Mouse (Mus musculus): ENCODE data around the gene 2310007B03Rik. TPM values are rescaled to one million over a fixed set of nuclear protein-coding genes. Genes with fewer than 3 reads are reported as not detected.

Gene 2310007B03Rik
- polyA plus RNA-seq, 1 experiment from 2014 or later = 0.10 TPM

DNA sequence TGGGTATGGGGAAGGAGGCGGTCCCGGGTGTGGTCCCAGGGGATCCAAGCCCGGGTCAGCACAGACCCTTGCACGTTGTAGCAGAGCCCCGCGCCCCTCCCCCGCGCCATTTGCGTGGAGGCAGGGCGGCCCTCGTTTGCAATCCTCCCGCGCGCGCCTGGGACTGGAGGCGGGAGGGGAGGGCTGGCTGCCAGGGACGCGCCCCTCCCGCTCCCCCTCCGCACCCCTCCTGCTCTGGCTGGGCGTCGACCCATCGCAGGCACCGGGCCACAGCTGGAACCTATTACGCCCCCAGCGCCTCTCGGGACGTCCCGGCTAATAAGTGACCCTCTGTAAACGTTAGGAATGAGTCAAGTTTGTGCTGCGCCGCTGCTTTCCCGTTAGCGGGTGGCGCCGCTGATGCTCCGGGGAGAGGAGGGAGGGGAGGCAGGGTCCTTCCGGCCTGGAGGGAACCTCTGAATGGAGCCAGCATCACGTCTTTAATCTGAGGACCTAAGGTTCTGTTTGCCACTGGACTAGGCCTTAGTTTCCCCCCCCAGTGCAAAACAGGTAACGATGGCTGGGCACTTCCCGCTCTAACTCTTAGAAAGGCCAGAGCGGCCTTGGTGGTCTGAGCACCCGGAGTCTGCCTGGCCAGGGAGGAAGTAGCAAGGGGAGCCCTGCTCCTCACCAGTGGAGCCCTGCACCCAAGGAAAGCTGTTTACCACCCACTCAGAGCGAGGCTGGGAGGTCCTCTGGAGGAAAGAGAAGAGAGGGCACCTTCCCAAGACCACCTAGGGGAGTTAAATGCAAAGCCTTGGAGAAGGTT lies 16.0 kb upstream of the 2310007B03Rik start:
- H3K36me3 ChIP-seq = no peaks in the 10 kb centered on the region
- peak; percentile 84 for ATAC-seq (ENCODE audit: insufficient number of reproducible peaks, insufficient read depth, low FRiP score, low TSS enrichment, low read depth)
- H3K4me2 ChIP-seq = peak overlapping the region; percentile 68
- no peaks in the 10 kb centered on the region for H3K9me3 ChIP-seq
- peak overlapping the region; percentile 51 for H3K9ac ChIP-seq (replicated peaks)
- 1% methylated on average over 44 of the region's 44 CpGs for WGBS
- peaks cover 47% of the 10 kb centered on the region for H3K4me1 ChIP-seq (replicated peaks)
- H3K27me3 ChIP-seq = 0 out of 2 replicates have a peak, but pooled peaks cover 7% of the 10 kb centered on the region
- H3K27ac ChIP-seq = peak overlapping the region; percentile 96
- H3K4me3 ChIP-seq (replicated peaks) = peak overlapping the region; percentile 34

DNA sequence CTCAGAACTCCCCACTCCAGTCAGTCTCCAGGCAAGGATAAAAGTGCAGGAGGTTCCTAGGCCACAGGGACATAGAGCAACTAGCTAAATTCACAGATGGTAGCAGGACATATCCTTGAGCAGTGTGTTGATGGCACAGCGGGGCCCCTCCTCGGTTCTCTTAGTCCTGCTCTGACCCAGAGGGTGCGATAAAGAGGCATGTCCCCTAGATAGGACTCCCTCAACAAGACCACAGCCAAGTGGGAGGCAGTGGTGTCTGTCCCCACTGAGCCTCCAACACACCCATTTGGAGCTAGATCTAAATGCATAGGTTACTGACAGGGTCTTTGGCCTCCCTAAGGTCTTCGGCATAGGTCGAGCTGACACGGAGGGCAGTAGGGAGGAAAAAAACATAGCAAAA lies 15.1 kb upstream of the 2310007B03Rik start:
- no peaks in the 10 kb centered on the region for H3K36me3 ChIP-seq
- 0 out of 2 replicates have a peak, but pooled peaks cover 7% of the 10 kb centered on the region for H3K27me3 ChIP-seq
- WGBS = 12% methylated on average over 6 of the region's 6 CpGs
- H3K4me3 ChIP-seq (replicated peaks) = peak overlapping the region; percentile 34; the same call in 1 of the 2 replicates
- ATAC-seq (ENCODE audit: insufficient number of reproducible peaks, insufficient read depth, low FRiP score, low TSS enrichment, low read depth) = peak; percentile 2; the same call in 1 of the 2 replicates
- H3K9ac ChIP-seq (replicated peaks) = 0 out of 2 replicates have a peak overlapping the region, but pooled peaks have one; percentile 12
- peak overlapping the region; percentile 96 for H3K27ac ChIP-seq
- H3K9me3 ChIP-seq = no peaks in the 10 kb centered on the region
- H3K4me2 ChIP-seq = peak overlapping the region; percentile 68
- peaks cover 44% of the 10 kb centered on the region for H3K4me1 ChIP-seq (replicated peaks)

DNA sequence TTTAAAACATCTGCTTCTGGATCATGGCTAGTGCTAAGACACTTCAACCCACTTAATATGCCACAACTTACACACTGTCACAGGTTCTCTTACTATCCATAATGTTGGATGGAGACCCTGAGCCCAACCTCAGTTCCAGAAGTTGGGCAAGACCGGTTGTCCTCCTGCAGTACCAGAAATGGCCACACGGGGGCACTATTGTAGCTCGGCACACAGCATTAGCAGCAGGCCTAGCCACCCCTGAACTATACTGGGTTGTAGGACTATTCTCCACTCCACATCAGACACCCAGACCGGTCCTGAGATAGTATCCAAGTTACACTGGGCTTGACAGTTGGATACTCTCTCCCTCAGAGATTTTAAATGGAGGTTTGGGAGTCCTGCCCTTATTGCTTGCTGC lies 13.7 kb upstream of the 2310007B03Rik start:
- WGBS = 2% methylated on average over 4 of the region's 4 CpGs

DNA sequence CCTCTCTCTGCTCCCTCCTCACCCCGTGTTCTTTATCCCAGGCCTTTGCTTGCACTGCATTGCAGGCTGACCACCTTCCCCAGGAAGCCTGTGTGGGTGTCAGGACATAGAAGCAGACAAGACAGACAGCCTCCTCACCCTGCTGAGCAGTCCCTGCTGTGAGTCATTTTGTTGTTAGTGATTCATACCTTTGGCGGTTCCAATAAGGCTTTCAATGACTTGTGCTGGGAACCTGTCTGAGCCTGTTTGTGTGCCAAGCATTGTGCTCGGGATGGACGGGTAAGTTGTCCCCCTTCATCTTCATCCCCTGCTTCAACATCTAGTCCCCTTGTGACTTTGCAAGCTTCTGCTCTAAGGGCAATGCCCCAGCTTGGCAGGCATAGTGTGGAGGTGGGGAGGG lies 12.9 kb upstream of the 2310007B03Rik start:
- H3K4me1 ChIP-seq (replicated peaks) = peaks cover 44% of the 10 kb centered on the region
- no peak overlapping the region for H3K27ac ChIP-seq

More for the DNA sequence above, 13.7 kb upstream of the 2310007B03Rik start:
- Histone ChIP-seq H3K4me2 (no peak overlapping the region), H3K27me3 (peaks cover 9% of the 10 kb centered on the region; the same call in 1 of the 2 replicates), H3K27ac (no peak overlapping the region), H3K9me3 (no peaks in the 10 kb centered on the region), H3K36me3 (no peaks in the 10 kb centered on the region), H3K4me3 (replicated peaks) (no peak overlapping the region), H3K9ac (replicated peaks) (no peak overlapping the region), H3K4me1 (replicated peaks) (peaks cover 44% of the 10 kb centered on the region)
- ATAC-seq (ENCODE audit: insufficient number of reproducible peaks, insufficient read depth, low FRiP score, low TSS enrichment, low read depth) = peak; percentile 48

DNA sequence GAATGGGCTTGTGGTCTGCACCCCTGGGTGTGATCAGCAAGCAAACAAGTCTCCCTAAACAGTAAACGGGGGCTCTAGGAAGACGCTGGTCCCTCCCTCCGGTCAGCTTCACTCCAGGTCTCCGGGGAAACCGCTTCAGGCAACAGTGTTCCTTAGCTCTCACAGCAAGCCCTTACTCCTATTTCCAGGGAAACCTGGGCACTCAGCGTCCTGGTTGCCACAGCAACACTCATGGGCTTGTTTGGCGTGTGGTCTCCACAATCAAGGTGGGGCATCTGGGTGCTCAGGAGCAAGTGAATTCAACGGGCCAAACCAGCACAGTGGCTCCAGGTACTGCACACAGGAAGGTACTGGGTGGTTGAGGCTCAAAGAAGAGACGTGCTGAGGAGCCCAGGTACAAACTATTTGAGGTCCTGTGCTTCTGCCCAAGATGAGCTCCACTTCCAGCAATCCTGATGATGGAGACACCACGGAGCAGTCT lies 7.6 kb upstream of the 2310007B03Rik start, which contains the start of gene Crocc2:
Gene Crocc2 (plus strand): TSS at position 431 of the 481 bp plus-strand sequence.
- no peaks in the 10 kb centered on the region for H3K9me3 ChIP-seq
- no peak within 1 kb of the TSS for H3K27ac ChIP-seq
- WGBS = 56% methylated on average over 10 of the region's 10 CpGs
- H3K4me1 ChIP-seq (replicated peaks) = 0 out of 2 replicates have a peak, but pooled peaks cover 7% of the 10 kb centered on the region
- 0 out of 2 replicates have a peak within 1 kb of the TSS, but pooled peaks have one; percentile 31 for H3K9ac ChIP-seq (replicated peaks)
- H3K4me3 ChIP-seq (replicated peaks) = no peak within 1 kb of the TSS
- peaks cover 7% of the 10 kb centered on the region; the same call in 1 of the 2 replicates for H3K27me3 ChIP-seq
- no peak for ATAC-seq (ENCODE audit: insufficient number of reproducible peaks, insufficient read depth, low FRiP score, low TSS enrichment, low read depth)
- H3K4me2 ChIP-seq = no peak within 1 kb of the TSS
- no peaks in the 10 kb centered on the region for H3K36me3 ChIP-seq

More for the DNA sequence above, 12.9 kb upstream of the 2310007B03Rik start:
- 71% methylated on average over 4 of the region's 4 CpGs for WGBS
- H3K4me3 ChIP-seq (replicated peaks) = no peak overlapping the region
- 0 out of 2 replicates have a peak overlapping the region, but pooled peaks have one; percentile 8 for H3K9ac ChIP-seq (replicated peaks)
- H3K9me3 ChIP-seq = no peaks in the 10 kb centered on the region
- peaks cover 9% of the 10 kb centered on the region; the same call in 1 of the 2 replicates for H3K27me3 ChIP-seq
- H3K4me2 ChIP-seq = no peak overlapping the region
- no peaks in the 10 kb centered on the region for H3K36me3 ChIP-seq
- ATAC-seq (ENCODE audit: insufficient number of reproducible peaks, insufficient read depth, low FRiP score, low TSS enrichment, low read depth) = no peak

DNA sequence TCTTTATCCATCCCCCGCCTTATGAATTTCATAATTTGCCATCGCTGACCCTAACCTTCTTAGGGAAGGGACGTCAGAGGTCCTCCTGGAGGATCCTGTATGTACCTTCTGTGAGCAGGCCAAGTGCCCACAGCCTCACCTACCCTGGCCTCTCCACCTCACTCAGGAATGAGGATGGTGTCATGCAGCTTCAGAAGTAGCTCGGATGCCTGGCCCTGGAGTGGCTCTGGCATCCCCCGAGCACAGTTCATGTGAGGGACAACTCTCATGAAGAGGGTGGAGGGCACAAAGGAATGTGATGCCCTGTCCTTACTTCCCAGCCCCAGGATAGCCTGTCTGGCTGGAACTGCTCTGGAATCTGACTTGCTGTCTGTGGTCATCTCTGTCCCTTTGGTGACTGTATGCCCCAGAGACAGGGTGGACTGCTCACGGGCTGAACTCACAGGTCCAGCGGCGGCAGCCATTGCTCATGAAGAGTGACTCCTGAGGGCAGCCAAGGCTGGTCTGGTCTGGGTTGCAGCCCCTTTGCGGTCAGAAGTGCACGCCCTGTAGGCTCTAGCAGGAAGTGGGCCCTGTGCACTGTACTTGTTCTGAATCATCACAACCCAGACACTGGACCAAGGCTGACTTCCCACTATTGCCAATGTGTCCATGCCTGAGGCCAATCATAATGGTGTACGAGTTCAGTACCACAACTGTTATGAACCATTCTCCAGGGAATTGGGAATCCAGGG lies 5.8 kb upstream of the 2310007B03Rik start:
- Histone ChIP-seq H3K4me1 (replicated peaks) (0 out of 2 replicates have a peak, but pooled peaks cover 7% of the 10 kb centered on the region), H3K4me2 (no peak overlapping the region), H3K9ac (replicated peaks) (no peak overlapping the region), H3K4me3 (replicated peaks) (no peak overlapping the region), H3K36me3 (no peaks in the 10 kb centered on the region), H3K27me3 (peaks cover 3% of the 10 kb centered on the region; the same call in 1 of the 2 replicates), H3K27ac (no peak overlapping the region), H3K9me3 (no peaks in the 10 kb centered on the region)
- ATAC-seq (ENCODE audit: insufficient number of reproducible peaks, insufficient read depth, low FRiP score, low TSS enrichment, low read depth) = no peak
- 83% methylated on average over 11 of the region's 11 CpGs for WGBS

DNA sequence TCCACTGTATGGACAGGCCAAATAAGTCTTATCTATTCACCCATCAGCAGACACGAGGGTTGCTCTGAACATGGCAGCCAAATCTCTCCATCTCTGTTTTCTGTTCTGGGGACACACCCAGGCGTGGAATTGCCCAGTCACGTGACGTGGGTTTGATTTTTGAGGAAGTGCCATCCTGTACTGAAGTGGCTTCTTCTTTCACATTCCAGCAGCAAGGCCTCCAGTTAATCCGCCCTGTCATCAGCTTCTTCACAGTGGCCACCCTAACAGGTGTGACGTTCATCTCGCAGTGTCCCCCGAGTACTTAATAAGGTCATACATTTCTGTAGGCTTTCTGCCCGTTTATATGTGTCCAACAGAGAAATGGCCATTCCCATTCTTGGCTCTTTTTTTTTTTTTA lies 4.7 kb upstream of the 2310007B03Rik start:
- ATAC-seq (ENCODE audit: insufficient number of reproducible peaks, insufficient read depth, low FRiP score, low TSS enrichment, low read depth) = no peak

DNA sequence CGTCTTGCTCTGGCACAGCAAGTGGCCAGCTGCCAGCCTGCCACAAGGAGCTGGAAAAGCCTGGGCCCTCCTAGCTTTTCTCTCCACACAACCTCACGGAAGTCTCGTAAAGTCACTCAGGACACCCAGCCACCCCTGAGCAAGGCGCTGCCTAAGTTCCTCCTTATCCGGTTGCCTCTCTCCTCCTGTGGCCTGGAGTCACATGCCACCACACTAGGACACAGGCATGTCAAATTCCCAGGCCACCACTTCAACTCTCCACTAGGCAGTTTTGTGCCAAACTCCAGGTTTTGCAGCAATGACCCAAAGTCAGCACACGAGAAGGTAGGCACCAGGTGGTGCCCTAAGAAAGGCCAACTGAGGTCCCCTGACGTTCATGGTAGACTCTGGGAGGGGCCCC lies 1.8 kb upstream of the 2310007B03Rik start:
- H3K9me3 ChIP-seq = no peaks in the 10 kb centered on the region
- H3K4me2 ChIP-seq = no peak overlapping the region
- H3K4me3 ChIP-seq (replicated peaks) = no peak overlapping the region
- H3K36me3 ChIP-seq = no peaks in the 10 kb centered on the region
- no peak overlapping the region for H3K27ac ChIP-seq
- no peak overlapping the region for H3K9ac ChIP-seq (replicated peaks)
- 74% methylated on average over 7 of the region's 7 CpGs for WGBS
- peaks cover 8% of the 10 kb centered on the region; the same call in 1 of the 2 replicates for H3K4me1 ChIP-seq (replicated peaks)
- ATAC-seq (ENCODE audit: insufficient number of reproducible peaks, insufficient read depth, low FRiP score, low TSS enrichment, low read depth) = no peak
- no peaks in the 10 kb centered on the region for H3K27me3 ChIP-seq

More for the DNA sequence above, 4.7 kb upstream of the 2310007B03Rik start:
- 83% methylated on average over 9 of the region's 9 CpGs for WGBS
- no peak overlapping the region for H3K9ac ChIP-seq (replicated peaks)
- no peak overlapping the region for H3K27ac ChIP-seq
- no peaks in the 10 kb centered on the region for H3K9me3 ChIP-seq
- no peak overlapping the region for H3K4me2 ChIP-seq
- peaks cover 3% of the 10 kb centered on the region; the same call in 1 of the 2 replicates for H3K27me3 ChIP-seq
- H3K4me1 ChIP-seq (replicated peaks) = 0 out of 2 replicates have a peak, but pooled peaks cover 7% of the 10 kb centered on the region
- H3K4me3 ChIP-seq (replicated peaks) = no peak overlapping the region
- no peaks in the 10 kb centered on the region for H3K36me3 ChIP-seq

DNA sequence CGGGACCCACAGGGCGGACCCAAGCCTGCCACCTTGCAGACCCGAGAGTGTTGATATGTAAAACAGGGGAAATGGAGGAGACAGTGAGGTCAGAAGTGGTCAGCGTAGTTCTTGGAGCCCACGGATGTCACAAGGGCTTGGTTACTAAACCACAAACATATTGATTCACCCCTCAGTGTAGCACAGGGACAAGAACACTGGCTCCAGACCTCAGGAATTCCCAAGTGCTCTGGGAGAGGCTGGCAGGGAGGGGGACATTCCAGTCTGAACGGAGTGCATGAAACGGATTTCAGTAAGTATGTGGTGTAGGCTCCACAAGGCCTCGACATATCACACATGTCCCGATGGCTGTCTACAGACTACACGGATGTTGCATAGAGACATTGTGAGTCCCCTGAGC lies 1.2 kb upstream of the 2310007B03Rik start:
- no peaks in the 10 kb centered on the region for H3K9me3 ChIP-seq
- H3K27me3 ChIP-seq = no peaks in the 10 kb centered on the region
- H3K4me1 ChIP-seq (replicated peaks) = peaks cover 8% of the 10 kb centered on the region; the same call in 1 of the 2 replicates
- no peak overlapping the region for H3K27ac ChIP-seq
- no peaks in the 10 kb centered on the region for H3K36me3 ChIP-seq
- 79% methylated on average over 10 of the region's 10 CpGs for WGBS
- no peak overlapping the region for H3K9ac ChIP-seq (replicated peaks)
- H3K4me2 ChIP-seq = no peak overlapping the region
- ATAC-seq (ENCODE audit: insufficient number of reproducible peaks, insufficient read depth, low FRiP score, low TSS enrichment, low read depth) = no peak
- no peak overlapping the region for H3K4me3 ChIP-seq (replicated peaks)

DNA sequence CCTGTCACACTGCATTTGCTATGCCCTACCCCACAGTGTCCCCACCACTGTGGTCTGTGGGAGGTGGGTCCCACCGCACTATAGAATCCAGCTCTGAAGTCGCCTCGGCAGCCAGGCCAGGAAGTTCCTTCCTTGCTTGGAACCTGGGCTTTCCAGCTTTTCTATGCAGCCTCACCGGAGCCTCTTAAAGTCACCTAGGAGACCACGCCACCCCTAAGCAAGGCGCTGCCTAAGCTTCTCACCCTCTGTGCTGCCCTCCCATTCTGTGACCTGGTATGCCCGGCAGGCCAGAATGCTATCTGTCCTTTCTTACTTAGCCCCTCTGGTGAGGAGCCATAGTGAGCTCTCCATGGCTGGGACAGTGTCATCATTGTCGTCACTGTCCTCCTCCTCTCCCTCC lies 602 bp upstream of the 2310007B03Rik start:
- no peaks in the 10 kb centered on the region for H3K27me3 ChIP-seq
- no peak overlapping the region for H3K4me3 ChIP-seq (replicated peaks)
- ATAC-seq (ENCODE audit: insufficient number of reproducible peaks, insufficient read depth, low FRiP score, low TSS enrichment, low read depth) = no peak
- no peak overlapping the region for H3K27ac ChIP-seq
- H3K9me3 ChIP-seq = no peaks in the 10 kb centered on the region
- WGBS = 80% methylated on average over 8 of the region's 8 CpGs
- H3K4me2 ChIP-seq = no peak overlapping the region
- H3K36me3 ChIP-seq = no peaks in the 10 kb centered on the region
- H3K9ac ChIP-seq (replicated peaks) = no peak overlapping the region
- H3K4me1 ChIP-seq (replicated peaks) = peaks cover 8% of the 10 kb centered on the region; the same call in 1 of the 2 replicates
